Mouse (Mus musculus) ovary, postnatal 14 days (tissue): ENCODE data around the gene Pcolce.

Experiments used
- DNase-seq: peaks from one replicate; pipeline ENCODE4 v3.0.0; 2022; ENCODE audit warnings: low spot score

Gene Pcolce

GRCm38 (mm10) chr5:137613550-137613949 lies at the start of gene Pcolce:
Gene Pcolce (minus strand): TSS chr5:137613784.
- no peak for DNase-seq

- DNase-seq = no peak
Measured at GRCm38 (mm10) chr5:137663057-137663456, 49.5 kb upstream of the Pcolce start.

GRCm38 (mm10) chr5:137660064-137660688 lies 46.6 kb upstream of the Pcolce start:
- no peak for DNase-seq

- DNase-seq = peak; percentile 63
Measured at GRCm38 (mm10) chr5:137656977-137657376, 43.4 kb upstream of the Pcolce start.

GRCm38 (mm10) chr5:137654746-137655145 lies 41.2 kb upstream of the Pcolce start:
- DNase-seq = no peak

- no peak for DNase-seq
Measured at GRCm38 (mm10) chr5:137653366-137653765, 39.8 kb upstream of the Pcolce start.

GRCm38 (mm10) chr5:137652474-137652873 lies 38.9 kb upstream of the Pcolce start:
- no peak for DNase-seq

- no peak for DNase-seq
Measured at GRCm38 (mm10) chr5:137649669-137650571, 36.3 kb upstream of the Pcolce start.

- DNase-seq = no peak
Measured at GRCm38 (mm10) chr5:137649251-137649650, 35.7 kb upstream of the Pcolce start.

GRCm38 (mm10) chr5:137647827-137648601 lies 34.4 kb upstream of the Pcolce start:
- no peak for DNase-seq

GRCm38 (mm10) chr5:137645652-137646091 lies 32.1 kb upstream of the Pcolce start, which contains the start of gene Irs3:
Gene Irs3 (minus strand): TSS chr5:137645714.
- DNase-seq = no peak

GRCm38 (mm10) chr5:137645091-137645651 lies 31.6 kb upstream of the Pcolce start:
- DNase-seq = no peak

- no peak for DNase-seq
Measured at GRCm38 (mm10) chr5:137644484-137644883, 30.9 kb upstream of the Pcolce start.

GRCm38 (mm10) chr5:137642886-137643285 lies 29.3 kb upstream of the Pcolce start:
- no peak for DNase-seq

GRCm38 (mm10) chr5:137641054-137641453 lies 27.5 kb upstream of the Pcolce start, which contains the start of gene Sap25:
Gene Sap25 (plus strand): TSS chr5:137641334.
- no peak for DNase-seq

- no peak for DNase-seq
Measured at GRCm38 (mm10) chr5:137639472-137639871, 25.9 kb upstream of the Pcolce start.

GRCm38 (mm10) chr5:137633397-137634084 lies 20.0 kb upstream of the Pcolce start:
- DNase-seq = no peak

GRCm38 (mm10) chr5:137631591-137631990 lies 18.0 kb upstream of the Pcolce start:
- DNase-seq = no peak

- DNase-seq = no peak
Measured at GRCm38 (mm10) chr5:137631171-137631570, 17.6 kb upstream of the Pcolce start.

GRCm38 (mm10) chr5:137630602-137631001 lies 17.0 kb upstream of the Pcolce start:
- DNase-seq = no peak

GRCm38 (mm10) chr5:137629906-137630545 lies 16.4 kb upstream of the Pcolce start:
- no peak for DNase-seq
